Mouse (Mus musculus) forebrain, embryonic 12.5 days (tissue): ENCODE measurements around the gene Olfr1025-ps1. TPM values are rescaled to one million over a fixed set of nuclear protein-coding genes. Genes with fewer than 3 reads are reported as not detected.

Experiments used
- ATAC-seq: fragments of 200-750 bp; cut with Nextera tagmentation; 2 replicates; pipeline ENCODE4 v1.8.0; 2017; ENCODE audit warnings: moderate TSS enrichment; ENCODE audit not compliant: low FRiP score
- H3K27ac ChIP-seq: fragments of 300-500 bp; sonication (generic); 2 replicates; pipeline ENCODE4 v1.5.1; 2016; ENCODE audit warnings: mild to moderate bottlenecking
- H3K27me3 ChIP-seq: fragments of 300-500 bp; sonication (generic); 2 replicates; pipeline ENCODE4 v1.6.1; 2016; ENCODE audit warnings: mild to moderate bottlenecking
- H3K36me3 ChIP-seq: fragments of 300-500 bp; sonication (generic); replicated peaks from 2 replicates; pipeline ENCODE4 v1.6.1; 2016; ENCODE audit warnings: mild to moderate bottlenecking
- H3K4me1 ChIP-seq: fragments of 300-500 bp; sonication (generic); 2 replicates; pipeline ENCODE4 v1.6.1; 2016
- H3K4me2 ChIP-seq: fragments of 300-500 bp; sonication (generic); 2 replicates; pipeline ENCODE4 v1.6.1; 2016; ENCODE audit warnings: mild to moderate bottlenecking, moderate library complexity
- H3K4me3 ChIP-seq: fragments of 300-500 bp; sonication (generic); replicated peaks from 2 replicates; pipeline ENCODE4 v1.5.1; 2016; ENCODE audit warnings: mild to moderate bottlenecking
- H3K9ac ChIP-seq: fragments of 300-500 bp; sonication (generic); 2 replicates; pipeline ENCODE4 v1.6.1; 2016; ENCODE audit warnings: mild to moderate bottlenecking
- H3K9me3 ChIP-seq: fragments of 300-500 bp; sonication (generic); 2 replicates; pipeline ENCODE4 v1.6.1; 2016
- WGBS: fragments of 180-500 bp; shearing (Covaris S2); methylation state at CpG from one replicate; pipeline ENCODE4 v1.1.7; 2016; 5-methylcytosine and 5-hydroxymethylcytosine counted together
- polyA plus RNA-seq: library from polyadenylated mRNA; unstranded; fragments of >200 nt; fragmentation: Nextera tagmentation; extraction: Ambion mirVana; gene quantifications from 2 replicates; pipeline ENCODE4 v1.2.1, GENCODE M21; 2016

Olfr1025-ps1 gene
- not detected in 2 replicates for polyA plus RNA-seq

- Histone ChIP-seq H3K4me2 (no peak within 1 kb of the TSS), H3K9ac (no peak within 1 kb of the TSS), H3K4me3 (no peak within 1 kb of the TSS), H3K36me3 (no peaks in the 10 kb centered on the region), H3K4me1 (no peaks in the 10 kb centered on the region), H3K27me3 (no peaks in the 10 kb centered on the region), H3K27ac (no peak within 1 kb of the TSS), H3K9me3 (no peaks in the 10 kb centered on the region)
- ATAC-seq, result no peak
- 63% methylated on average over 1 of the region's 1 CpGs for WGBS
These were observed at the start of gene Olfr1025-ps1 for GRCm38 (mm10) chr2:85914893-85915292. TSS of gene Olfr1025-ps1 (plus strand) at chr2:85915193.

GRCm38 (mm10) chr2:85868294-85868693 is 46.7 kb upstream of the Olfr1025-ps1 start, which contains the start of gene Olfr1022:
TSS of gene Olfr1022 (plus strand) at chr2:85868594.
- H3K4me2 ChIP-seq, result no peak within 1 kb of the TSS
- H3K9ac ChIP-seq, result no peak within 1 kb of the TSS
- no peaks in the 10 kb centered on the region for H3K4me1 ChIP-seq
- H3K27ac ChIP-seq, result no peak within 1 kb of the TSS
- WGBS, result 80% methylated on average over 2 of the region's 2 CpGs
- H3K36me3 ChIP-seq, result no peaks in the 10 kb centered on the region
- no peaks in the 10 kb centered on the region for H3K27me3 ChIP-seq
- no peaks in the 10 kb centered on the region for H3K9me3 ChIP-seq
- no peak within 1 kb of the TSS for H3K4me3 ChIP-seq
- ATAC-seq, result no peak

DNA sequence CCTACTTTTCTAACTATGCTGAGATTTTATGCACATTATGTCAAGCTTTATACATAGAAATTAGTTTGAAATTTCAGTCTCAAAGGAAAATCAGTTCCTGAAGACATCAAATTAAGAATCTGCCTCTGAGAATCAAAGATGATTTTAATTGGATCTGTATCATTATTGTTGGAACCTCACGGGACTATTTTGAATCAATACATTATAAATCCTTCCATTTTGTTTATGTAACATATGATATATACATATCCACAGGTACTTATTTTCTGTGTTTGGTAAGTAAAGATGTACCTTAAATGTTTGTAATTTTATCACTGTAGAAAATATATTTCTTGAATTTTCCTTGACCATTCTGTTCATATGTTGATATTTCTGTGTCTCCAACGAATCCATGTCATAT is 29.7 kb upstream of the Olfr1025-ps1 start, which contains the start of gene Olfr1023:
Gene Olfr1023 (plus strand): TSS at position 301 of the 400 bp plus-strand sequence.
- no peak for ATAC-seq
- Histone ChIP-seq H3K4me2 (no peak within 1 kb of the TSS), H3K9ac (no peak within 1 kb of the TSS), H3K4me1 (no peaks in the 10 kb centered on the region), H3K36me3 (no peaks in the 10 kb centered on the region), H3K9me3 (no peaks in the 10 kb centered on the region), H3K4me3 (no peak within 1 kb of the TSS), H3K27me3 (no peaks in the 10 kb centered on the region), H3K27ac (no peak within 1 kb of the TSS)
- WGBS, result 74% methylated on average over 2 of the region's 2 CpGs

GRCm38 (mm10) chr2:85904952-85905351 is 10.0 kb upstream of the Olfr1025-ps1 start, which contains the start of gene Olfr1024:
TSS of gene Olfr1024 (minus strand) at chr2:85905052.
- no peak within 1 kb of the TSS for H3K4me2 ChIP-seq
- H3K9me3 ChIP-seq, result 0 out of 2 replicates have a peak, but pooled peaks cover 2% of the 10 kb centered on the region
- H3K36me3 ChIP-seq, result no peaks in the 10 kb centered on the region
- no peaks in the 10 kb centered on the region for H3K27me3 ChIP-seq
- ATAC-seq, result no peak
- WGBS, result 89% methylated on average over 3 of the region's 3 CpGs
- no peak within 1 kb of the TSS for H3K27ac ChIP-seq
- H3K4me3 ChIP-seq, result no peak within 1 kb of the TSS
- H3K9ac ChIP-seq, result no peak within 1 kb of the TSS
- no peaks in the 10 kb centered on the region for H3K4me1 ChIP-seq

GRCm38 (mm10) chr2:85913197-85913596 is 1.8 kb upstream of the Olfr1025-ps1 start:
- H3K4me1 ChIP-seq, result no peaks in the 10 kb centered on the region
- H3K9me3 ChIP-seq, result no peaks in the 10 kb centered on the region
- no peak for ATAC-seq
- H3K9ac ChIP-seq, result no peak overlapping the region
- H3K4me3 ChIP-seq, result no peak overlapping the region
- no peak overlapping the region for H3K27ac ChIP-seq
- no peaks in the 10 kb centered on the region for H3K36me3 ChIP-seq
- no peak overlapping the region for H3K4me2 ChIP-seq
- H3K27me3 ChIP-seq, result no peaks in the 10 kb centered on the region

DNA sequence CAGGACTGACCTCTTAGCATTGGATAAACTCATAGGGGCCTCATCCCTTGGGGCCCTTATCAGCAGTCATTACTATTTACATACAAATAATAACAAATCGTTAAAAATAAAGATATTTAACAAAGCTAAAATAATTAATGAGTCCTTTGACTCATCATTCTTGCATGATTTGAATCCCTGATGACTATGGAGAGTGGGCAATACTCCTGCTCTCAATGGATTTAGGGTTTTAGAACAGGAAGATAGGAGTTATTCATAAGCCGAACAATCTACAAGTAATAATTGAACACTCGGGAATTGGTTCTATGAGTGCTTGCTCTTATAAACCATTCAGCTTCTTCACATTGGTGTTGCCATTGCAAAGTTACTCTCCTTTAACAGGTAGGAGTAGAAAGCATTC is 6.3 kb downstream of the Olfr1025-ps1 start, which contains the start of gene Olfr1026:
Gene Olfr1026 (plus strand): TSS at position 301 of the 400 bp plus-strand sequence.
- no peak within 1 kb of the TSS for H3K9ac ChIP-seq
- WGBS, result 93% methylated on average over 3 of the region's 3 CpGs
- no peak within 1 kb of the TSS for H3K4me2 ChIP-seq
- H3K27ac ChIP-seq, result no peak within 1 kb of the TSS
- no peak within 1 kb of the TSS for H3K4me3 ChIP-seq
- no peaks in the 10 kb centered on the region for H3K9me3 ChIP-seq
- no peak for ATAC-seq
- no peaks in the 10 kb centered on the region for H3K36me3 ChIP-seq
- H3K4me1 ChIP-seq, result no peaks in the 10 kb centered on the region
- H3K27me3 ChIP-seq, result no peaks in the 10 kb centered on the region

GRCm38 (mm10) chr2:85950137-85950536 is 35.1 kb downstream of the Olfr1025-ps1 start, which contains the start of gene Olfr1028:
TSS of gene Olfr1028 (plus strand) at chr2:85950437.
- H3K9me3 ChIP-seq, result no peaks in the 10 kb centered on the region
- ATAC-seq, result no peak
- H3K9ac ChIP-seq, result no peak within 1 kb of the TSS
- no peaks in the 10 kb centered on the region for H3K4me1 ChIP-seq
- 65% methylated on average over 1 of the region's 1 CpGs for WGBS
- H3K27ac ChIP-seq, result no peak within 1 kb of the TSS
- H3K27me3 ChIP-seq, result no peaks in the 10 kb centered on the region
- no peak within 1 kb of the TSS for H3K4me2 ChIP-seq
- H3K4me3 ChIP-seq, result no peak within 1 kb of the TSS
- H3K36me3 ChIP-seq, result no peaks in the 10 kb centered on the region

Other genes starting within 250 kb of the Olfr1025-ps1 start
- not detected in 2 replicates for gene Olfr1006, start 236.4 kb upstream of the Olfr1025-ps1 start, polyA plus RNA-seq
- gene Olfr1008, start 225.8 kb upstream of the Olfr1025-ps1 start, polyA plus RNA-seq, result not detected in 2 replicates
- not detected in 2 replicates for gene Olfr1009, start 199.8 kb upstream of the Olfr1025-ps1 start, polyA plus RNA-seq
- not detected in 2 replicates for gene Olfr1012, start 152.4 kb upstream of the Olfr1025-ps1 start, polyA plus RNA-seq
- not detected in 2 replicates for gene Olfr1013, start 148.1 kb upstream of the Olfr1025-ps1 start, polyA plus RNA-seq
- gene Olfr1014, start 142.5 kb upstream of the Olfr1025-ps1 start, polyA plus RNA-seq, result not detected in 2 replicates
- not detected in 2 replicates for gene Olfr1015, start 133.2 kb upstream of the Olfr1025-ps1 start, polyA plus RNA-seq
- gene Olfr1016, start 112.6 kb upstream of the Olfr1025-ps1 start, polyA plus RNA-seq, result not detected in 2 replicates
- gene Olfr1018, start 96.7 kb upstream of the Olfr1025-ps1 start, polyA plus RNA-seq, result not detected in 2 replicates
- gene Olfr1019, start 69.7 kb upstream of the Olfr1025-ps1 start, polyA plus RNA-seq, result not detected in 2 replicates
- not detected in 2 replicates for gene Olfr1020, start 68.2 kb upstream of the Olfr1025-ps1 start, polyA plus RNA-seq
- not detected in 2 replicates for gene Olfr1022, start 46.6 kb upstream of the Olfr1025-ps1 start, polyA plus RNA-seq
- not detected in 2 replicates for gene Olfr1023, start 29.6 kb upstream of the Olfr1025-ps1 start, polyA plus RNA-seq
- not detected in 2 replicates for gene Olfr1024, start 10.1 kb upstream of the Olfr1025-ps1 start, polyA plus RNA-seq
- not detected in 2 replicates for gene Olfr1026, start 6.4 kb downstream of the Olfr1025-ps1 start, polyA plus RNA-seq
- not detected in 2 replicates for gene Olfr1028, start 35.2 kb downstream of the Olfr1025-ps1 start, polyA plus RNA-seq
- gene Olfr1029, start 58.7 kb downstream of the Olfr1025-ps1 start, polyA plus RNA-seq, result not detected in 2 replicates
- not detected in 2 replicates for gene Olfr1030, start 64.1 kb downstream of the Olfr1025-ps1 start, polyA plus RNA-seq
- not detected in 2 replicates for gene Olfr1031, start 75.1 kb downstream of the Olfr1025-ps1 start, polyA plus RNA-seq
- not detected in 2 replicates for gene Olfr1032, start 90.3 kb downstream of the Olfr1025-ps1 start, polyA plus RNA-seq
- not detected in 2 replicates for gene Olfr1033, start 105.4 kb downstream of the Olfr1025-ps1 start, polyA plus RNA-seq
- not detected in 2 replicates for gene Olfr1034, start 130.7 kb downstream of the Olfr1025-ps1 start, polyA plus RNA-seq
- gene Olfr1036, start 158.8 kb downstream of the Olfr1025-ps1 start, polyA plus RNA-seq, result not detected in 2 replicates
- not detected in 2 replicates for gene Olfr1037, start 172.2 kb downstream of the Olfr1025-ps1 start, polyA plus RNA-seq
- gene Olfr1039, start 220.7 kb downstream of the Olfr1025-ps1 start, polyA plus RNA-seq, result not detected in 2 replicates
- gene Olfr1040, start 231.5 kb downstream of the Olfr1025-ps1 start, polyA plus RNA-seq, result not detected in 2 replicates
- not detected in 2 replicates for gene Olfr1042, start 246.6 kb downstream of the Olfr1025-ps1 start, polyA plus RNA-seq